Mouse (Mus musculus): ENCODE measurements around the gene Rsrp1. TPM values are rescaled to one million over a fixed set of nuclear protein-coding genes. Genes with fewer than 3 reads are reported as not detected.

Gene Rsrp1
- 475 and 1,255 TPM in 2 replicates for polyA plus RNA-seq (2012; rRNA removed; ENCODE audit: low replicate concordance)

DNA sequence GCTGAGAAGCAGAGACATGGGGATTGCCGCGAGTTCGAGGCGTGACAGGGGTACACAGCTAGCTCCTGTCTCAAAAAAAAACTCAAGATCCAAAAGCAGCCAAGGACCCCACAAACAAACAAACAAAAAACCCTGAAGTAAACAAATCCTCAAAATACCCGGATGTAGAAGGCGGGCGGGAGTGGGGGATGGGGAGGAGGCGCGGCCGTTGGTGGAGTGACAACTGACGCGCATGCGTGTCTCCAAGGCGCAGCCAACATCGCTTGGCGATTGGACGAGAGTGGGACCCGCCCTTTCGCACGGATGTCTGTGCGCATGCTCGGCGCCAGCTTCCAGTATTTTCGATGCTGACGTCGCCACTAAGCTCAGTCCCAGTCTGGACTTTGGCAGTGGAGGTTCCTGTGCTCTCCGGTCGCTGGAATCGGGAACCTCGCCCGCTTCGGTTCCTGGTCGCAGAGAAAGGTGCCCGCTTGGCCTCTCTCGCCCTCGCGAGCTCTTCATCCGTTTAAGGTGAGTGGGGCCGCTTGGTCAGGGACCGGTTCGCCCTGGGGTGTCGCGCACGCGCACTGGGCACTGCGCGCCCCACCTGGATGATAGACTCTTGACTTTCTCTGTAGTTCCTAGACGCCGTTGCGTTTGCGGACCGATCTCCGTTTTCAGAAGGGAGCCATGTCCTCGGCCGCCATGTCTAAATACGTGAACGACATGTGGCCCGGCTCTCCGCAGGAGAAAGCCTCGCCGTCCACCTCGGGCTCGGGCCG lies at the start of gene Rsrp1:
Gene Rsrp1, plus strand, starts transcription at position 335 of the 761 bp plus-strand sequence.

DNA sequence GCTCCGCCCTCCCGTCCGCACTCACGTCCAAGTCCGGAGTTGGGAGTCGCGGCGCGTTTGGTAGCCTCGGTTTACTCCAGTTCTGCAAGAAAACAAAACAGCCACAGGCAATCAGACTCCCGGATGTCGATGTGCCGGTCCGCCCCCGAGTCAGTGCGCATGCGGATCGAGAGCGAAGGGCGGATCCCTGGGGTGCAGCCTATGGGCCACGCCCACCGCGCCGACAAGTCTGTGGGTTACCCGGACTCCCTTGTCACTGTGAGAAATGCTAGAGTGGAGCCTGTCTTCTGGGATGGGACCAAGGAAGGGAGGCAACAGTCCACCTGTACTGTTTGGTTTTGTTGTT lies 8.6 kb upstream of the Rsrp1 start, which contains the start of gene Tmem50a:
Gene Tmem50a, minus strand, starts transcription at position 161 of the 346 bp plus-strand sequence.

GRCm38 (mm10) chr4:134930684-134931481 lies 7.5 kb downstream of the Rsrp1 start, which contains the start of gene Syf2:
Gene Syf2, plus strand, starts transcription at chr4:134930898.

Other genes starting within 250 kb of the Rsrp1 start
- gene Man1c1, start 219.3 kb upstream of the Rsrp1 start, polyA plus RNA-seq (2012; rRNA removed; ENCODE audit: low replicate concordance) = 8.3 and 14.5 TPM in 2 replicates
- 25.2 and 26.3 TPM in 2 replicates for gene Ldlrap1, start 155.6 kb upstream of the Rsrp1 start, polyA plus RNA-seq (2012; rRNA removed; ENCODE audit: low replicate concordance)
- 12.5 and 15.4 TPM in 2 replicates for gene Maco1, start 70.2 kb upstream of the Rsrp1 start, polyA plus RNA-seq (2012; rRNA removed; ENCODE audit: low replicate concordance)
- not detected in 2 replicates for gene Rhd, start 59.1 kb upstream of the Rsrp1 start, polyA plus RNA-seq (2012; rRNA removed; ENCODE audit: low replicate concordance)
- 96.4 and 167 TPM in 2 replicates for gene Tmem50a, start 8.6 kb upstream of the Rsrp1 start, polyA plus RNA-seq (2012; rRNA removed; ENCODE audit: low replicate concordance)
- 12.6 and 22.3 TPM in 2 replicates for gene Syf2, start 7.3 kb downstream of the Rsrp1 start, polyA plus RNA-seq (2012; rRNA removed; ENCODE audit: low replicate concordance)
- gene Runx3, start 197.1 kb downstream of the Rsrp1 start, polyA plus RNA-seq (2012; rRNA removed; ENCODE audit: low replicate concordance) = 4.5 and 29.2 TPM in 2 replicates

Data from mammary gland, adult 2 months (tissue).